Mouse (Mus musculus) left cerebral cortex, adult 11 months (tissue): ENCODE data around the gene Mrps21.
"Not testable (repeated sequence)": the region's sequence is repeated elsewhere in the genome, so short reads cannot be mapped to it uniquely, and the experiment has no call there.

Experiments
- DNase-seq: peaks from one replicate; pipeline ENCODE4 v3.0.0; 2022; ENCODE audit warnings: low spot score

Gene Mrps21

DNA sequence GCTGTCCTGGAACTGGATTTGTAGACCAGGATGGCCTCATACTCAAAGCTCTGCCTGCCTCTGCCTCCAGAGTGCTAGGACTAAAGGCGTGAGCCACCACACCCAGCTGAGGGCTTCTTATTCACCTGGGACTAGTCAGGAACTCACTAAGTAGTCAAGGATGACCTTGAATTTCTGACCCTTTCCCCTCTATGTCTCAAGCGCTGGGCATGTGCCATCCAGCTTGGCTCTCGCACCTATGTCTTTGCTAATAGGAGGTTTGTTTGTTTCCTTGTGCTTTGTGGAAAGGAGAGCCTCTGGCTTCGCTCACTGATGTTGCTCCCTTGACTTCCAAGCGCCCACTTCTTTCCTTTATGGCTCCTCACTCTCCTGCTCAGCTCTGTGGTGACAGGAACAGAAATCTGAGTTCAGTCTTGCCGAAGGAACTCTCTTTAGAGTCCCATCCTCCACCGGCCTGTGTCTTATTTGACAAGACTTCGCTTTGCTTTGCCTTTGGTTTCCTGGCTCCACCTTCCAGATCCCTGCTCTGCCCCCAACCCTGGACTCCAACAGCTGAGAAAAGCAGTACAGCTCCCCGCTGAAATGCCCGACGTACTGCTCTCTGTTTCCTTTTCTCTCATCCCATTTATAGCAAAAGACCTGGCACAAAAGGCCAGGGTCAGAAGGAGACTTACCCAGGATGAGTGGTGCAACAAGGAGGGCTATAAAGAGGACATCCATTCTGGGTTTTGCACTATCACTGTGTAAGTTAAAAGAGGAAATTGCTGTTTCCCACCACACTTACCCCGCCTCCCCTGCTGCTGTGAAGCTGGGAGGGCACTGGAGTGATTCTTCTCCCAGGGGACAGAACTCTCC is 20.1 kb upstream of the Mrps21 start, which contains the start of gene BC028528:
Gene BC028528, minus strand, starts transcription at position 795 of the 855 bp plus-strand sequence.
- no peak for DNase-seq

DNA sequence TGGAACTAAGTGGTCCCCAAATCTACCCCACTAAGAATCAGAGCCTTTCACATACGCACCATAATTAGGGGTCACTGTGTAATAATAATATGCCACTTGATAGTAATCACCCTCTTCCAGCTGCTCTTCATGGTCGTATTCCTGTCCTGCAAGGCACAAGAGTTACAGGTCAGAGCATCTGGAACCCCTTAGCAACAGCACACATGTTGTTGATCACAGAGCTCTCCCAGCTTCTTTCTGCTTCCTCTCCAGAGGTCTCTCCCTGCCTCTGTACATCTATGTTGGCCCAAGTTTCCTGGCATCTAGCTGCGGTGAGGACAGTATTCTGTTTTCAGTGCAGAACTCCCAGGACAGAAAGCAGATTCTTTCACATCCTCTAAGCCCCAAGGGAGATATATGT is 18.3 kb upstream of the Mrps21 start:
- DNase-seq, result no peak

DNA sequence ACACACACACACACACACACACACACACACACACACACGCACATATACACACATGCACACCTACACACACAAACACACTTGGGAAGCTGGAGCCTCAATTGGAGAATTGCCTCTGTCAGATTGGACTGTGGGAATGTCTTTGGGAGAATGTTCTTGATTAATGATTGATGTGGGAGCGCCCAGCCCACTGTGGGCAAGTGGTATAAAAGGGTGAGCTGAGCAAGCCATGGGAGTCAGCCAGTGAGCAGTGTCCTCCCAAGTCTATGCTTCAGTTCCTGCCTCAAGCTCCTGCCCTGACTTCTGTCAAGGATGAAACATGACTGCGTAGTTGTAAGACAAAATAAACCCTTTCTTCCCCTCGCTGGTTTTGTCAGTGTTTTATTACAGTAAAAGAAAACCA is 16.3 kb upstream of the Mrps21 start:
- DNase-seq, result no peak

DNA sequence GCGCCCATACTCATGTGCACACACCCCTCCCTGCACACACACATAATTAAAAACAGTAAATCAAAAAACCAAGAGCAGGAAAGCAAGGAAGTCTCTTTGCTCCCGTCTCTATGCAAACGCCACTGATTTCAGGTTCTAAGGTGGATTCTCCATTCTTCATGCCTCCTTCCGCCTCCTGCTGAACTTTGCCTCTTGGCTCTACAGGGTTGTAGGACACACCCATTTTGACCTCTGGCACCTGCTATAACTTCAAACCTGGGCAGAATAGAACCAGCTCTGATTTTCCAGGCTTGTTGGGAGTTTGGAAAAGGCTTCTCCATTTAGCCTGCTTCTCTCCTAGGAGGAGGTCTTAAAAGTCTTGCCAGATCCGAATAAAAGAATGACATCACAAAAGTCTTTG is 13.1 kb upstream of the Mrps21 start:
- no peak for DNase-seq

DNA sequence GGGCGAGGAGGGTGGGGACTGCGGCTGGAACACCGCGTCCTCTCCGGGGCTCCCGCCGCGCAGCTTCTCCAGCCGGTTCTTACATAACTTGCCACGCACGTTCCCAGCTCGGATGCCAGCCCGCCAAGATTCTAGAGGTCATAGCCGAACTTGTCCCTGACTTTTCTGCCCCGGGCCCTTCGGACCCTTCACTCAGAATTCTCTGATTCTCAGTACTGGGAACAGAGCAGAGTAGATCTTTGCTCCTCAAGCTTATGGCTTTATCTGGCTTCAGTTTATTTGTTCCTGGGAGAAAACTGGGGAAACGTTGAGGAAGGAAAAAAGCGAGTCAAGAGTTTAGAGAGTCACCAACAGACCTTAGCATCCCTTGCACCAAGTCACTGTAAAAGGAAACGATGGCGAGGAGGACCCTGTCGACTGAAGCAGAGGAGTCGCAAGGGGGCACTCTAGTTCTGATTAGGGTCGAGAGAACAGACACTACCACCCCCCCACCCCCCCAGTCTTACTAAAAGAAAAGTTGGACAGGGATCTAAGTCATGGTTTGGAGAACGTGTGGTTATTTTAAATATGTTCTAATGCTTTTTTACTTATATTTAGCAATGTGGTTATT is 11.6 kb upstream of the Mrps21 start:
- DNase-seq, result peak; percentile 73

DNA sequence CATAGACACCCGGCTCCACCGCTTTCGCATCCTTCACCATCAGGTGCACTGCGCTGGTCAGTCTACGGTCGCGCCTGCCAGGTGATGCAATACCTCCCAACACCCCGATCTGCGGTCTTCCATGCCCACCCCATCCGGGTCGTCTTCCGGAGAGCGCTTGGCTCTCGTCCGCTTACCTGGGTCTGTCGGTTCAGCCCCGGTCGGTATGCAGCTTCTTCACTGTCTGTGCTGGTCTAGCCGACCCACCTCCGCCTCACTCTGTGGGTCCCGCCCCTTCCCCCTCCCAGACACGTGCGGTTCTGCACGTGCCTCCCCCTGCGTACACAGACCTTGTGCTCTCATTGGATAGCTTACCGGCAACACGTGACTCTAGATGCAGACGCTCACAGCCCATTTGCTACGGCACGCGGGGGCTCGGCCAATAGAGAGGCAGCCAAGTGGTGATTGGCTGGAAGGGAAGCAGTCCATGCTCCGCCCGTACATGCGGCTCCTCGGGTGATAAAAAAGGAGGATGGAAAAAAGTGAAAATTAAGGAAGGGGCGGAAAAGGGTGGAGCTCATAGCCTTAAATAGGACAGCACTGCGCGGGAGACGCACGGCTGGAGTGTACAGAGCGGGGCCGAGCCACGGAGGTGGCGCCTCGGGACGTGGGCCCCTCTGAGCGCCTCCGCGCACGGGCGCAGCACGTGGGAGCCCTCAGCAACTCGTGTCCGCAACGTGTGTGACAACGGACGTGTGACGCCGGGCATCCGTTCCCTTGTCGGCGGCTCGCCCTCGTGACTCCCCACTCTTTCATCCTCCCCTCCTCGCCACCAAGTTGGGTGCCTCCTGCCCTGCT is 10.9 kb upstream of the Mrps21 start, which contains the start of gene Ciart:
Gene Ciart, minus strand, starts transcription at position 273 of the 837 bp plus-strand sequence.
- peak; percentile 98 for DNase-seq

DNA sequence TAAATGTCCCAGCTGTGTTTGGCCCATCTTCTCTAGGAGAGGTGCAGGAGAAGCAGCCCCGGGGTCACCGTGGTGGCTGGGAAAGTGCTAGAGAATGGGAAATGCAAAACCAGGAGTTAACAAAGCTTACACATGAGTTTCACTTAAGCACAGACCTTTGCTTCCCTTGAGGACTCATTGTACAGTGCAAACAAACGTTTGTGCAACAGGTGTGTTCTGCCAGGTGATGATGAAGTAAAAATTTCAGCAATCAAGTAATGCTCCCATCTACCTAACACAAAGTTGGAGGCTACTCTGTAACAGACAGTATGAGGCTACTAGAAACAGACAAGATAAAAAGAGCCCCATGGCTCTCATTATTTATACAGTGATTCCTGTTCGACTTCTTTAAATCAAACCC is 7.7 kb upstream of the Mrps21 start:
- DNase-seq, result no peak

DNA sequence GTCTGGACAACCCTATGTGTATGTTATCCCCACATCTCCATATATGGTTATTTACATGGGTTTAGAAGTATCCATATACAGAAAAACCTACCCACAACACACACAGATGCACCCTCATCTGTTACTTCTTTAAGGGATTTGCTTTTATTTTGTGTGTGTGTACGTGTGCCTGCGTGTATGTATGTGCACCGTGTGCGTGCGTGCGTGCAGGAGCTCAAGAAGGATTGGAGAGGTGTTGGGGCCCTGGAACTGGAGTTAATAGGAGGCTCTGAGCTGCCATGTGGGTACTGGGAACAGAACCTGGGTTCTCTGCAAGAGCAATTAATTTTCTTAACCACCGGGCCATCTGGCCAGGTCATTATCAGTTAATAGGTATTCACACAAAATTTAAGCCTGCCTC is 729 bp upstream of the Mrps21 start:
- no peak for DNase-seq

DNA sequence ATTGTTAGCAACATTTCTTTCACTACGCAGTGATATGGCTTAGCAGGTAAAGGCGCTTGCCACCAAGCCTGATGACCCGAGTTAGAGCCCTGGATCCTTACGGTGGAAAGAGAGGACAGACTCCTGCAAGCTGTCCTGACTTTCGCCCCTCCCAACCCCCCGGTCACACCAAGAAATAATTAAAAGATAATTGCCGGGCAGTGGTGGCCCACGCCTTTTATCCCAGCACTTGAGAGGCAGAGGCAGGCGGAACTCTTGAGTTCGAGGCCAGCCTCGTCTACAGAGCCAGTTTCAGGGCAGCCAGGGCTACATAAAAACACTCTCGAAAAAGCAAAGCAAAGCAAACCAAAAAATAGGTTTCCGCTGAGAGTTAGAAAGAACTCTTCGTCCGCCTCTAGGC is 343 bp downstream of the Mrps21 start:
- DNase-seq, result no peak

DNA sequence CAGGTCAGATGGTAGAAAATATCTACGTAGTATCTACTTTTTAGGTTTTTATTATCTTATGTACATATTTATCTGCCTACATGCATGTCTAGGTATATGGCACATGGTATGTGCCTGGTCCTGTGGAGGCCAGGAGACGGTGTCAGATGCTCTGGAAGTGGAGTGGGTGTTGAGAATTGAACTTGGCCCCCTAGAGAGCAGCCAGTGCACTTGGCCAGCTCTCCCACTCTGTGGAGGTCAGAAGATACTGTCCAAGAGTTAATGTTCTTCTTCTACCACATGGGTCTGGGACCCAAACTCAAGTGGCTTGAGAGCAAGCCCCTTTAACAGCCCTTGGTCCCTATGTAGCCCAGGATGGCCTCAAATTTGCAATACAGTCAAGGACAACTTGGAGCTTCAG is 3.9 kb downstream of the Mrps21 start:
- no peak for DNase-seq

DNA sequence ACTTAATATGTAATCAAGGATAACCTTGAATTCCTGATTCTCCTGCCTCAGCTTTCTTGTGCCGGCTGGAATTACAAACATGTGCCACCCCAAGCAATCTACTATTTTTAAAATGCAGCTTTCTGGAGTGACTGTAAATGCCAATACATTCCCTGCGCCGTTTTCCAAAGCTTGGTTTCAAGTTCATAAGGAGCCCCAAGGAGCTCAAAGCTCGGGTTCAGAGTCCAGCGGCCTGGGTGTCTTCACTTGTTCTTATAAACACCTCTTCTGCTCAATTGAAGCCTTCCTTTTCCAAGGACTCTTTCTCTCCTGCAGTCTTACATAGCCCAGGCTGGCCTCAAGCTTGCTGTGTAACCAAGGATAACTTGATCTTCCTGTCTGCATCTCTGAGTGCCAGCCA is 5.2 kb downstream of the Mrps21 start:
- no peak for DNase-seq

DNA sequence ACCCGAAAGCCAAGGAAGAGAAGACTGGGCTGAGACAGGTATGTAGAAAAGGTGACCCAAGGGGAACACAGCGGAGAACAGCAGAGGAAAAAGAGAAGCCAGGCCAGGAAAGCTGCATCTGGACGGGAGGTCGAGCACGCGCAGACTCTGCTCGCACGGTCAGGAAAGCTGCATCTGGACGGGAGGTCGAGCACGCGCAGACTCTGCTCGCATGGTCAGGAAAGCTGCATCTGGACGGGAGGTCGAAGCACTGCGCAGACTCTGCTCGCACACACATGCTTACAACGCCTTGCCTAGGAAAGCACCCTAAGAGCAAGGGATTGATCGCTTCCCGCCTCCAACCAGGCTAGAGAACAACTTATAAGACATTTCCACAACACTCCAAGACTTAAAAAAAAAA is 5.7 kb downstream of the Mrps21 start:
- no peak for DNase-seq

DNA sequence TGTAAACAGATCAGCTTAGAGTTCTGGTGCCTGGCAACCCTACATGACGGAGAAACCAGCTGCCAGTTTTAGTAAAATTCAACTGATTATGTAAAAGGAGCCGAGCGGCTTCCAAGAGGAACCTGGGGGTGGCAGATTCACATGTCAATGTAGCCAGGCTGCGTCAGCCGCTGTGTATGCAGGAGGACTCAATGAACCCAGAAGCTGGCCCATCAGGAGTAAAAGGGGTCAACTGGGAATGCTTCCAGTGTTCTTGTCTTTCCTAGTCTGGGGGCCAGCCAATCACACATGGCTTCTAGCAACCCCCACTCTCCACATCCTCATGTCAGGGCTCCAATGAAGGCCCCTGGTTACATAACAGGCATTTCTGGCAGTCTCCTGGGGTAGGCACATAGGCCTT is 6.3 kb downstream of the Mrps21 start:
- DNase-seq, result peak; percentile 80

DNA sequence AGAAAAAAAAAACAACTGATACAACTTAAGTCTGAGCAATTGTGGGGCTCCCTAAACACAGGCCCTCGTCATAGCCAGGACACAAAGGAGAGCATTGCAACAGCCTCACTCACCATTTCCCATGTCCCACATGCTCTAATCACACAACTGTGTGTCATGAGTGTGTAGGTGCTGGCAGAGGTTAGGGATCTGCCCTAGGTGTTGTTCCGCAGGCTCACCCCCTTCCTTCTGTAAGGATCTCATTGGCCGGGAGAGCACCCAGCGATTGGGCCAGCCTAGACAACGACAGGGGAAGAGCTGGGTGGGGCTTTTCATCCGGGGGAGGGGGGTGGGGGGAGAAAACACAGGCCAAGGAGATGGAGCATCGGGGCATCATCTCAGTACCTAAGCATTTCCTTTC is 7.7 kb downstream of the Mrps21 start:
- DNase-seq, result no peak

DNA sequence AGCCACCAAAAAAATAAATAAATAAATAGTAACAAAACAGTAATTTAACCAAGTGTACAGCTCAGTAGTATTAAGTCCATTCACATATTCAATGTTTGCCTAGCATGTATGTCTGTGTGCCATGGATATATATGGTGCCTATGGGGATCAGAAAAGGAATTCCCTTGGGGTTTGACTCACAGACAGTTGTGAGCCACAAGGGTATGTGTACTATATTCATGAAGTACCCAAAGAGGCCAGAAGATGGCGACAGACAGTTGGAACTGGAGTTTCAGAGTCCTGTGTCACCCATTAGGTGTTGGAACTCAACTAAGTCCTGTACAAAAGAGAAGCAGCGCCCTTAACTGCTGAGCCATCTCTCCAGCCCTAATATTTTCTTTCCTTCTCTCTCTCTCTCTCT is 9.5 kb downstream of the Mrps21 start:
- DNase-seq, result peak; percentile 58

DNA sequence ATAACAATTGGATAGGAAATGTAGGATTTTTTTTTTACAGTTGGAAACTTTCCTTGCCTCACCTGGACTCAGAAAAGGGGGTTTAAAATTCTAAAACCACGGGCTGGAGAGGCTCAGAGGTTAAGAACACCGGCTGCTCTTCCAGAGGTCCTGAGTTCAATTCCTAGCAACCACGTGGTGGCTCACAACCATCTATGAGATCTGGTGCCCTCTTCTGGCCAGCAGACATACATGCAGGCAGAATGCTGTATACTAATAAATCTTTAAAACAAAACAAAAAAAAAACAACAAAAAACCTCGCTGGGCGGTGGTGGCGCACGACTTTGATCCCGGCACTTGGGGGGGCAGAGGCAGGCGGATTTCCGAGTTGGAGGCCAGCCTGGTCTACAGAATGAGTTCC is 10.1 kb downstream of the Mrps21 start:
- DNase-seq, result no peak

DNA sequence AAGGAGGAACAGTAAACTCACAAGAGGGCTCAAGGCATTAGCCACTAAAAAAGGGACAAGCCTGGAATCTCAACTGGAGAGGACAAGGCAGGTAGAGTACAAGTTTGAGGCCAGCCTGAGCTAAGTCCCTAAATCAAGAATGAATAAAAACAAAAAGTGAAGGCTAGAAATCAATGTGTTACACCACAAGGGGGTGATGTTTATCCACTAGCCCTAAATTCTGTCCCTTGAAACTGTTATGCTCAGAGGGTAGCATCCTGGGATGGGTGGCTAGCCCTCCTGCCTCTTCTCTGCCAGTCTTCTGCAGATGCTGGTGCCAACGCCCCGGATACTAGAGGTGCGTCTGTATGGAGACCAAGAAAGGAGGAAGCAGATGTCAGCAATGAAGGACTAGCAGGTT is 11.0 kb downstream of the Mrps21 start:
- DNase-seq, result no peak

DNA sequence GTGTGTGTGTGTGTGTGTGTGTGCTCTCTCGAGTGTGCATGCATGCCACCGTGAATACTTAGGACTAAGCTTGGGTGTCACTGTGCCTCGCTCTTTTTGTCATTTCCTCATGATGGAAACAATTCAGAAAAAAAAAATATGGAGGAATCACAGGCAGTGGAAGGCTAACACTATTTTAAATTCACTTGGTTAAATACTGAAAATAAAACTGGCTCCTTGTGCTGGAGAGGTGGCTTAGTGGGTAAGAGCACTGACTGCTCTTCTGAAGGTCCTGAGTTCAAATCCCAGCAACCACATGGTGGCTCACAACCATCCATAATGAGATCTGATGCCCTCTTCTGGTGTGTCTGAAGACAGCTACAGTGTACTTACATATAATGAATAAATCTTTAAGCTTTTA is 13.0 kb downstream of the Mrps21 start:
- DNase-seq, result not testable (repeated sequence)

DNA sequence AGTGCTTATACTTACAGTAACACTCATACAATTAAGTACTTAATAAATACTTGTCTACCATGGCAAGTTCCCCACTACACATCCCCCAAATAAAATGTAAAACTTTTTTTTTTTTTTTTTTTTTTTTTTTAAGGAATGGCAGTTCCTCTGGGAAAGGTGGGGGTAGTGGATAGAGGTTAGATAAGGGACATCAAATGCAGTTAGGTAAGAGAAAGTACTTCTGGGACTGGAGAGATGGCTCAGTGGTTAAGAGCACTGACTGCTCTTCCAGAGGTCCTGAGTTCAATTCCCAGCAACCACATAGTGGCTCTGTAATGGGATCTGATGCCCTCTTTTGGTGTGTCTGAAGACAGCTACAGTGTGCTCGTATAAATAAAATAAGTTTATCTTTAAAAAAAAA is 14.3 kb downstream of the Mrps21 start:
- DNase-seq, result not testable (repeated sequence)

DNA sequence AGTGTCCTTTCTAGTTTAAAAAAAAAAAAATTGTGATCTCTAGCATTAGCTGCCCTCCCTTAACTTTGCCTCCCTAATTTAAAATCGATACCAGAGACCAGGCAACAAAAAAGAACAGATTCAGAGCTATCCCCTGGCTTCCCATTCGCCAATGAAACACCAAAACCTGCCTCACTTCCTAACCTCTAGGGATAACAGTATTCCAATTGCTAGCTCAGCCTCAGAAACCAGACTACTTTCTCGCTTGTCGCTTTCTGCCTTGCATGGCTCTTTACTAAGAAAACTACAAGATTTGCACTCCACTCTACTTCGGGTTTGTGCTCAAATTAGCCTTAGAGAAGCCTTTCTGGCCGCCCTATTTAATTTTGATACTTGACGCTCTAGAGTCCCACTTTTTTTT is 15.2 kb downstream of the Mrps21 start:
- no peak for DNase-seq

DNA sequence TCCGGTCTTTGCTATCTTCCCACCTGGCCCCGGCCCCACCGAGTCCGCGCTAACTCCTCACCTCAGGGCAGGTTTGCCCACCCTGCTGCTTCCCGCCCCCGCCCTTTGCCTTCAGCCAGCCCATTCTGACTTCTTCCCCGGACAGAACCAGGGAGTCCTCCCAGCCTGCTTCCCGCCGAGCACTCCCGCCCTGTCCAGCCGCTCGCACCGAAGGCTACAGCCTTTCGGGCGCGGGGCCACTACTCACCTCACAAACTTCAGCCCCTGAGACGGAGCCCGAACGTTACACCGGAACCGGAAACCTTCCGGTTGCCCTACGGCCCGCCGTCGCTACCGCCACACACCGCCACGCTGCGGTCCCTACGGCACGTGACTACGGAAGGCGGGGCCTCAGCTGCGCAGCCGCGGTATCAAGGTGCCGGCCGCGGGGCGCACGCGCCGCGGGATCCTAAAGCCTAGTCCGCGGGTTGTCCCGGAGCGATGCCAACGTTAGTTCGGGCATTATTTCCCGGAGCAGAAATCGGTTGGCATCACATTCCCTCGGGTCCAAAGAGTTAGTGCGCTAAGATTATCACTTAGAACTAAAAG is 15.7 kb downstream of the Mrps21 start, which contains the start of gene Prpf3:
Gene Prpf3, minus strand, starts transcription at position 384 of the 588 bp plus-strand sequence.
- DNase-seq, result peak; percentile 89

DNA sequence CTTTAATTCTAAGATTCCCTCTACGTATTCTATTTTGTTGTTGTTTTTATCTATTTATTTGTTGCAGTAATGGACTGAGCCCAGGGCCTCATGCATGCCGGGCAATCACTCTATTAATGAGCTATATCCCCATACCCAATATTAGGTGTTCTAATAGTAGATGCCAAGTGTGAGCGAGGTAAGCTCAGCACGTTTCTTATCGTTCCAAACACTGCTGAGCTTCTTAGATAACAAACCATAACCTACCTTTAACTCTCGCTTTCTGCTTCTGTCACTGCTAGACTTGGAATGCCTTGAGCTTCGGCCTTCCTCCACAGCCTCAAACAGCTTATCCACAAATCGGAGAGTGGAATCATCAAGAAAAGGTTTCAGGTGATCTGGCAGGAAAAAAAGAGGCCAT is 20.0 kb downstream of the Mrps21 start:
- DNase-seq, result no peak
